Mouse (Mus musculus): ENCODE data around the gene Dock4.

The Dock4 gene

DNA sequence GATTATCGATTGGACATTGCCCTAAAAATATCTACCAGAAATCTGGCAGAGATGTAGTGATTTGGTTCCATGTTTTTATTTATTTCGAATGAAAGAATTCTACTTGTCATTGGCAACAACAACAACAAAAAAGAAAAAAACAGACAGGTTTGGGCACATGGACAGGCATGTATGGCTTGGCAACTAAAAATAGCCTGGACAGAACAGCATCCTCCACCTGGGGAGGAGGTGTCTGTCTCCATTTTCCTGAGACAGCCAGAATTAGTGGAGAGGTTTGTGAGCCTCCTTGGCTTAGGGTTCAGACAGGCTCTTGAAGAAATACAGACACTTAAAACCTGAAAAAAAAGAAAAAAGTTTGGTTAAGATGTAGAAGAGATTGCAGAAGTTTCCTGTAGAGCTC lies 10.8 kb downstream of the Dock4 start:
- in situ Hi-C loops (cut with MboI; ENCODE audit: low pct_unique_long_range_greater_than_20kb in 1 of 2, low sequenced_read_pairs in 2 of 2, unreplicated experiment in 1 of 2) = no loop called here

DNA sequence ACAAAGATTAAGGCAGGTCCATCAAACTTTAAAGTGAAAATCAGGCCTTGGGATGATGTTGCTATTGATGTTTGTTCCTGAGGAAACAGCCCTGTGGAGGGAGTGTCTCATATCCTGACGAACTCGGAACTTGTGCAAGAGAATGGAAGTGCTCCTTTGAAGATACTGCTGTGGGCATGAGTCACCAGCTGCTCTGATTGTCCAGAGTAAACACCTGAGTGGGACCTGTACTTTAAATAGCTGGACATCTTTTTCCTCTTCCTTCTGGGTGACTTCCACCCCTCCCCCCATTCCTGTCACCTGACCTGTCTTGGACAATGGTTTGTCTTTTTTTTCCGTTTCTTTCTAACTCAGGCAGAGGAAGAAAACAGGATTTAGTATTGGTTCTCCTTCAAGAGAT lies 13.2 kb downstream of the Dock4 start:
- in situ Hi-C loops (cut with MboI; ENCODE audit: low pct_unique_long_range_greater_than_20kb in 1 of 2, low sequenced_read_pairs in 2 of 2, unreplicated experiment in 1 of 2) = no loop called here

DNA sequence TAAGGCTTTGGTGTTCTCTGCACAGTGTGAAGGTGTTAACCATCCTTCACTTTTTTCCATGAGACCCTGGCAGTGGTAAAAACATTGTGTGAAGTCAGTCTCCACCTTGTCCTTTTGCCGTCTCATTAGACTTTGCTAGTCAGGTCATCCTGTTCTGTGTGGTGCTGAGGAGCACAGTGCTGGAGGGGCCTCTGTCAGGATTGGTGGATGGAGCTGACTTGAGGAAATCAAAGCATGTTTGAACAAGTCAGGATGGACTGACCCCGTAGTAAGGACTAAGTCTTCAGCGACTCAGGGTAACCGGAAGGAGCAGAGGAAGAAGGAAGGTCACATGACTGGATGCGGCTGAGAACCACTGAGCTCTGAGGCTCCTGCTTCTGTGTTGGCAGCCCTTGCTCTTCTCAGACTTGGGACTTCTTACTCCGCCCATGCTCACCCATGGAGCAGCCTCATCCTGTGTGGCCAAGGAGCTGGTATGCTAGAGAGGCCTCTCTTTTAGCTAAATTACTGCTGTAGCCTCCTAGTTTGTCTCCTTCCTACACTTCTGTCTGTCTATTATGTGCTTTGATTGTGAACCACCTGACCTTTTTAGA lies 14.0 kb downstream of the Dock4 start:
- in situ Hi-C loops (cut with MboI; ENCODE audit: low pct_unique_long_range_greater_than_20kb in 1 of 2, low sequenced_read_pairs in 2 of 2, unreplicated experiment in 1 of 2) = no loop called here

DNA sequence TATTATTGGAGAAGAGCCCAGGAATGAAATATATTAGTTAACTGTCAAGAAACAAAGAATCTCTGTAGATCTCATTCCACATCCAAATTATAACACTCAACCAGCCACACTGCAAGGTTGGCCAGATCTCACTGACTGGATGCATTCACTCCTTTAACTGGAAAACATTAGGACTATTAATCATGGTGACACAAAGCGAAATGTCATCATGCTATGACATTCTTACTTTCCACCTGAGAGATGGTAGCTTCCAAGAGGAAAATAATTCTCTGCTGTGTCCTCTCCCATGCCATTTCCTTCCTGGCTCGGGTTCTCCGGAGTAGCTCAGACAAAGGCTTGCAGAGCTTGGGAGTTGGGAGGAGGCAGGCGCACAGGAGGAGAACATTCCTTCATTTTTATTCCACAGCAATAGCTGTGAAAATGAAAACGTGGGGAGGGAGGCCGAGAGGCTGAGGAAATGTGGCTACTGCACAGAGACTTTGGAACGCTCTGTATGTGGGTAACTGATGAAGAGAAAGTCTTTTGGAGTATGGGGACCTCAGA lies 17.0 kb downstream of the Dock4 start:
- in situ Hi-C loops (cut with MboI; ENCODE audit: low pct_unique_long_range_greater_than_20kb in 1 of 2, low sequenced_read_pairs in 2 of 2, unreplicated experiment in 1 of 2) = no loop called here

DNA sequence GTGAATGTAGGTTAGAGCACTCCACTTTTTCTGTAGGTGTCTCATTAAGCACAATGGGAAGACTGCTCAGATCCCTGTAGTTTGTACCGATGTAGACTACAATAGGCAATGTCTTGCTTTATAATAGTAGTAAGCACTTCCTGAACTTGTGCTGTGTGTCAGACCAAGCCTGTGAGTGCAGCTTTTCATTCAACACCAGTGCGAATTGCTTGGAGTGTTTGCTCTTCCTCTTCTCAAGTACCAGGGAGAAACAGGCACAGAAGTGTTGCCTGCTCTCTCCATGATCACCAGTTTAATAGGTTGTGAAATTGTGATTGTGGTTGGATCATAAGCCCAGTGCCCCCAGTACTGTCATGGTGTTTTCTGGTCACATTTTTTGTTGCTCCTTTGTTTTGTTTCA lies 18.1 kb downstream of the Dock4 start:
- in situ Hi-C loops (cut with MboI; ENCODE audit: low pct_unique_long_range_greater_than_20kb in 1 of 2, low sequenced_read_pairs in 2 of 2, unreplicated experiment in 1 of 2) = no loop called here

DNA sequence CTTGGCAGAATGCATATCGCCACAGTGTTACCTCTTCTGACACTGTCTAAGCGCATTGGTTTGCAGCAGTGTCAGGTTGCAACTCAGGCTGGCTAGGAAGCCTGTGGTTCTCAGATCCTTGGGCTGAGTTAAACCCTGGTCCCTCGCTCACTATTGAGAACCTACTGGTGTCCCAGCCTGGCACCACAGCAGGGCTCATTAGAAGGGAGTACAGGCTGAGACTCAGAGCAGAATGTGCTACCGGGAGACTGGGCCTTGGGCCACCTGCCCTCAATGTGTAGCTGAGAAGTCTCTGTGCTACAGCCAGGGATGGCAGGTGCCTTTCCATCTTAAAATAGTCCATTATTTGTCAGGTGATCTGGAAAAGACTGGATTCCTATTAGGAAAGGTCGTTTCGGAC lies 18.5 kb downstream of the Dock4 start:
- in situ Hi-C loops (cut with MboI; ENCODE audit: low pct_unique_long_range_greater_than_20kb in 1 of 2, low sequenced_read_pairs in 2 of 2, unreplicated experiment in 1 of 2) = no loop called here

DNA sequence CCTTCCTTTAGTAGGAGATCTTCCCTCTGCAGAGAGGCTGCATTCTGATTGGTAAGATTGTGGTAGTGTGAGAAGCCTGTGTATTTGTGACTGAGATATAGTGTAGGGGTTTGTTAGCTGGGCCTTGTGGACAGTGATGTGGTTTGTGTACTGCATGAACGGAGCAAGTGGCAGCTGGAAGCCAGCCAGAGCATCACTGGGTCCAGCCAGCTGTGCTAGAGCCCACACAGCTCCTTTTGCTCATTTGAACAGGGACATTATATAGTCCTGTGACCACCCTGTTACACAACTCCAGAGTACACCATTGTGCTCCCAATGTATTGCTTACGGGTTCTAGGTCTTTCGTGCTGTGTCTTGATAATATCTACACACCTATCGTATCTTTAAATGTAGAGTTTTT lies 22.5 kb downstream of the Dock4 start:
- in situ Hi-C loops (cut with MboI; ENCODE audit: low pct_unique_long_range_greater_than_20kb in 1 of 2, low sequenced_read_pairs in 2 of 2, unreplicated experiment in 1 of 2) = no loop called here

DNA sequence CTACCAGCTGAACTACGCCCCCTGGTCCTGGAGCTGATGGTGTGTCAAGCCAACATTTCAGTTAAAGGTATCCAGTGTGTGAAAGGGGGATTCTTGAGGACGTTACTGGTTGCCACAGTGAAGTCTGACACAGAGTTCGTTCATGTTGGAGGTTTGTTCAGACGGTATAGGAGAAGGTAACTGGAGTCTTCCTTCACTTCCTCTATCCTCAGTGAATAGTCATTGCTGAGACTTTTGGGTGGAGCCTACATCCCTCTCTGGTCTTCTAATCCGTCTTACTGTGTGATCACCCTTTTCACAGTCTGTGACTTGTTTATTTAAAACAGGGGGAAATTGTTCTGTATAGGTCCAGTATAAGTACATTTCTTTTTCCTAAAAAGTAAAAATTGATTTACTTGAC lies 23.3 kb downstream of the Dock4 start:
- in situ Hi-C loops (cut with MboI; ENCODE audit: low pct_unique_long_range_greater_than_20kb in 1 of 2, low sequenced_read_pairs in 2 of 2, unreplicated experiment in 1 of 2) = no loop called here

DNA sequence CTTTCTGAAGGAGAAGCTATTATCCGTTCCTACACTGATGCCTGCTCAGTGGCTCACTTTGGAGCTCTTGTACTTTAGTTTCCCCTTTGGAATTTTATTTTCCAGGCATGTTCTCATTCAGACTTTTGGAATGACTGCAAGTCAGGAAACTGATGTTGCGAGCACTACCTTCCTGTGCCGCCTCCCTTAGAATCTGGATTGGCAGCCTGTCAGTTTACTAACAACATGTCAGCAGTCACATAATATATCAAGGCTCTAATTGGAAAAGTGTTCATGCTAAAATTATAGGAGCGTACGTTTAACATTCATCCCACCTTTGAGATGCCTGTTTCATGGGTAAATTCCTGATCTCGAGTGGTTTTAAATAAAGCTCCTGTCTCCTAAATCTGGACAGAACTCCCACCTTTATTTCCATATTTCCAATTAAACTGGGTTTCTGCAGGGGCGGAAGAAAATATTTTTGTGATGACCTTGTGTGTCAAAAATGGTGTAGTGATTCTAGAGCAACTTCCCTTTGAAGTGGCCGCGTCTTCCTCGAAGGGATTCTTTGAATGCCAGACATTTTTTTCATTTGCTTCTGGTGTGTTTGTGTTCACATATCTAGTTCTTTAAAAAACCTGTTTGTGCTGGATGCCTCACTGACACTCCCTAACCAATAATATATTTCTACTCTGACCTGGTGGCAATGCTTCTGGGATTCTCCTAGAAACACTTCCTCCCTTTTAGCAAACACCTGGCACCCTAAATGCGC lies 26.1 kb downstream of the Dock4 start:
- in situ Hi-C loops (cut with MboI; ENCODE audit: low pct_unique_long_range_greater_than_20kb in 1 of 2, low sequenced_read_pairs in 2 of 2, unreplicated experiment in 1 of 2) = no loop called here

DNA sequence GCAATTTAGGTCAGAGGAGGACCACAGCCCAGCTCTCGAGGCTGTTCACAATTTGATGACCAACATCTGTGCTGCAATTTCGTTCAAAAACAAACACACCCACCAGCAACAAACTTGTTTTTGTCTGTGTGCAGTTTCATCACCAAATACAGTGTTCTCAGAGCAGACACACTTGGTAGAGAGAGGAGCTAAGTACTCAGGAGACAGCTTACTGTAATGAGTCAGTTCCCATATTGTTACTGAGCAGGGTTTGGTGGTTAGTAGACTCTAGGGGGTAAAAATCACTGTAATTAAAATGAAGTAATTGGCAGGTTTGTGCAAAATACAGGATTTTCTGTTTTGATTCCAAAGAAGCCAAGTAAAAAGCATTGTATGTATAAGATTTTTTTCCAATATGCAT lies 28.0 kb downstream of the Dock4 start:
- in situ Hi-C loops (cut with MboI; ENCODE audit: low pct_unique_long_range_greater_than_20kb in 1 of 2, low sequenced_read_pairs in 2 of 2, unreplicated experiment in 1 of 2) = no loop called here

DNA sequence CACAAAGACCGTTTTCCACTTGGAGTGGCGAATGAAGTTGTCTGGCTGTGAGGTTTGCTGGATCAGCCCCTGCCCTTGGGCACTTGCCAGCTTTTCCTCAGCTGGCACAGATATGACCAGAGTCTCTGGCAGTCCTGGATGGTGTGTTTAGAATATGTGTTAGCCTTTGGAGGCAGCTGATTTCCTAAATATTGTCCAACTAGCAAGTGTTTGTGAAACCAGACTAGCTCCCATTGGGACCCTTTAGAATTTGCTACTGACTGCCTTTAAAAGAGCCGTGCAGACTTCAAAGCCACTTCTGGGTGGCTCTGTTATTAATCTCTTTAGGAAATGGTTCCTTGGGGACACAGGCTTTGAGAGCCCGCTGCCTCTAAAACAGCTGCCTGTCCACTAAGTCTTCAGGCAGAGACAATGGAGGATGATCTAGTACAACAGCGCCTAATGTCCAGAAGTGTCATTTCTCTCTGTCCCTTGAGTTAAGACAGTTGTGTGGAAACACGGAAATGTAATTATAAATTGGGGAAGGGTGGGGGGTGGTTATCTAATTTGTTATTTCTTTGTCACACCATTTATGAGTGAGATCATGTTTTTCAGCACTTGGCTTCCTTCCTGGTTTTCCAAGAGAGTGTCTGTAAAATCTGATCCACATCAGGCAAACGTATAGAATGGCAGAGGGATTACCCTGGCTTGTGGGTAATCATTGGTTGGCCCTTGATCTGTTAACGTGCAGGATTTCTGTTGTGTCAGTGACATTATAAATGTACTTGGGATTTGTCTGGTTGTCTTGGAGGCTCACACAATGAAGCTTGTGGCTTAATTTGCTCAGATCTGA lies 32.1 kb downstream of the Dock4 start:
- in situ Hi-C loops (cut with MboI; ENCODE audit: low pct_unique_long_range_greater_than_20kb in 1 of 2, low sequenced_read_pairs in 2 of 2, unreplicated experiment in 1 of 2) = no loop called here

DNA sequence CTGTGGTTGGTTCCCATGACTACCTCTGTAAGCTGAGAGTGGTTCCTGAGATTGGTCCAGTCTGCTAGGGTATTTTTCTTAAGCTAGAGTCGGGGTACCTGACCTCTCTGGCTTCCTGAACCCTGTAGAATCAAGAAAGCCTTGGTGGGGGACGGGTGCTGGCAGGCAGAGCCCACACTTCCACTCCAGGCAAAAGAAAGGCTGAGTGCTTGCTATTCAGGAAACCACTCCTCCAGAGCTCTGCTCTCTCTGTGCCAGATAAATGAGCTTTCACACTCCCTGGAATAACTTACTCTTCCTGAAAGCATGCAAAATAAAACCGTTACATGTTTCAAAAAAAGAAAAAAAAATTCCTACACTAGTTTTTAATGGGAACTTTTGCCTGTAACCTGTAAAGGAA lies 38.5 kb downstream of the Dock4 start:
- in situ Hi-C loops (cut with MboI; ENCODE audit: low pct_unique_long_range_greater_than_20kb in 1 of 2, low sequenced_read_pairs in 2 of 2, unreplicated experiment in 1 of 2) = no loop called here

DNA sequence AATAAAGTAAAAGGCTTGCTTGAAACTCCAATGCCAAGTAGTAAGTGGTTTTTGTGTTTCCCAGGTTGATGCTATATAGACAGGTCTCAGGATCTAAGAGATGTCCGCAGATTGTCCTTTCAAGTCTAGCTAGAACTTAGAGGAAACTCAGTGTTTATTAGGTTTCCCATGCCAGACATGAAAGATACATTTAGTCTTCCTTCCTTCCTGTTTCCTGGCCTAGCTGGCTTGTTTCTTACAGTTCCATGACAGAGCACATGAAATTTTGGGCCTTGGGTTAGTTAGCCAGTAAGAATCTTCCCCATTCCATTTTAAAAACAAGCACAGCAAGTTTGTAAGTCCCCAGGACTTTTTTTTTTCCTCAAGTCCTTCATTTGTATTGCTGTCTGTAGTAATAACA lies 39.5 kb downstream of the Dock4 start:
- in situ Hi-C loops (cut with MboI; ENCODE audit: low pct_unique_long_range_greater_than_20kb in 1 of 2, low sequenced_read_pairs in 2 of 2, unreplicated experiment in 1 of 2) = no loop called here

DNA sequence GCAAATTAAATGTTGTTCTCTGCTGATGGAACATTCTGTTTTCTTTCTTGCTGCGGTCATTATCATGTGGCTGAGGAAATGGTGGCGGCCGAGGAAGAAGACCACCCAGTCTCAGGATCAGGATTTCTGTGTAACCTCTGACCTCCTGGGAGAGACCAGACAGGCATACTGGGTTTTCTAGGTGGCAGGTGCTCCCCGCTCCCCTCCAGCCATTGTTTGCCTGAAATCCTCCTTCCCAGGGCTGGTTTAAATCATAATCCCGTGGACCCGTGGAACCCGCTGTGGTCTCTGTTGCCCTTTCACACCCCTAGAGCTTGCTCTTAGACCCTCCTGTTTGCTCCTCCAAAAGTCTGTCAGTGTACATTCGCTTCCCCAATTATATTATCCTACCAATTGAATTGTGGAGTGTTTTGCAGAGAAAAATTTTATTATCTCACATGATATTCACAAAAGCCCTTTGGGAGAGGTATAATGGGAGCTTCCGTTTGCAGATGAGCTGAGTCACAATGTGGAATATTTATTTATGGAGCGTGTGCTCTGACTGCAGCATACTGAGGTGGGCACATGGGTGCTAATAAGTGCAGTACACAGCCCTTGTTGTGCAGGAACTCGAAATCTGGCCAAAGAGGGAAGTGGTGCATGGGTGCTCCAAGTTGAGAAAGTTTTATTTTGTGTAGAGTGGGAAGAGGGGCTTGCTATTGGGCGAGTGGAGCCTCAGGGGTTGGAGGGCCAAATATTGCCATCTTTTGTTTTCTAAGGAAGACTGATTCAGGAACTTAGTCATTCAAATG lies 40.5 kb downstream of the Dock4 start:
- in situ Hi-C loops (cut with MboI; ENCODE audit: low pct_unique_long_range_greater_than_20kb in 1 of 2, low sequenced_read_pairs in 2 of 2, unreplicated experiment in 1 of 2) = no loop called here

DNA sequence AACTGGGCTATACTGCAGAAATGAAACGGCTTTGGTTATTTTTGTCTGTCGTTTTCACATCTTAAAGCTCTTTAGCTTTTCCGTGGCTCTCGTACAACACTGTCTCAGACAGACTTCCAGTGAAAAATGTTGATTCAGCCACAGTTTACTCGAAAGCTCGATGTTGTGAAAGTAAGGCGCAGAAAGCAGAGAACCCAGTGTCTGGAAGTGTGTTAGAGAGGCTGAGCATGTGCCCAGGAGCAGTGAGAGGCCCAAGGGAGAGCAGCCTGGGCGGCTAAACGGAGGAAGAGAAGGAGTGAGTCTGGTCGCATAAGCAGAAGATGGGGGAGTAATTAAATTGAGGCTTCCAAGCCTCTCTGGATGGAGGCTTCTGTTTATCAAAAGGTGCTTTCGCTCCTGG lies 50.6 kb downstream of the Dock4 start:
- in situ Hi-C loops (cut with MboI; ENCODE audit: low pct_unique_long_range_greater_than_20kb in 1 of 2, low sequenced_read_pairs in 2 of 2, unreplicated experiment in 1 of 2) = no loop called here

DNA sequence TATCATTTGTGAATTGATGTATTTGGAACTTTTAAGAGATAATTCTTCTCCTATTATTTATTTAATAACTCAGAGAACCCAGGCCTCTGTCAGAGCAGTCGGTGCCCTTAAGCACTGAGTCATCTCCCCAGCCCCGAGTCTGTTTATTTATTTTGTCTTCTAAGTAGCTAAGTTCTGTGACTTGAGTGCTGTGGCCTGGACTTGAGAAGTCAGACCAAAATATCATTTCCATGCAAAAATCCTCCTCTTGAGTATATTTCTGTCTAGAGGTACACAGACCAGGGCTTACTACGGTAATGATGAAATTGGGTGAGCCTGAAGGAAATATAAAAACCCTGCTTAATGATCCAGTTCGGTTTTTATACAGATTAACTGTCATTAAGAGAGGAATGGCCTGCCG lies 52.1 kb downstream of the Dock4 start:
- in situ Hi-C loops (cut with MboI; ENCODE audit: low pct_unique_long_range_greater_than_20kb in 1 of 2, low sequenced_read_pairs in 2 of 2, unreplicated experiment in 1 of 2) = no loop called here

DNA sequence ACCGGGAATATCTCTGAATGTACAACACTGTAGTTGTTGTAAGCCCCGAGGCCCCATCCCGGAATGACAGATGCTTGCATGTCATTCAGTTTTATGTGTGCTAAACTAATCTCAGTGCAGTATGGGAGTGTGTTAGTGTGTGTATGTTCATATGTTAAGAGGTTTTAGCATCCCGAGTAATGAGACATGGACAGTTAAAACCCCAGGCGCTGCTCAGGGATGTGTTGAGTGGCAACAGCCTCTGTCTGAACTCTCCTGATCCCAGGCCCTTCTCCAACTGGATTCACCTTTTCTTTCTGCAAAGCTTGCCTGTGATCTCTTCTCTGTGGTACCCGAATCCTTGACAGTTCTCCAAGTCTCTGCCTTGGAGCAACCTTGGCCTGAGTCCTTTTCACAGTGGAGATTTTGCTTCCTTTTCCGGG lies 52.5 kb downstream of the Dock4 start:
- in situ Hi-C loops (cut with MboI; ENCODE audit: low pct_unique_long_range_greater_than_20kb in 1 of 2, low sequenced_read_pairs in 2 of 2, unreplicated experiment in 1 of 2) = no loop called here

DNA sequence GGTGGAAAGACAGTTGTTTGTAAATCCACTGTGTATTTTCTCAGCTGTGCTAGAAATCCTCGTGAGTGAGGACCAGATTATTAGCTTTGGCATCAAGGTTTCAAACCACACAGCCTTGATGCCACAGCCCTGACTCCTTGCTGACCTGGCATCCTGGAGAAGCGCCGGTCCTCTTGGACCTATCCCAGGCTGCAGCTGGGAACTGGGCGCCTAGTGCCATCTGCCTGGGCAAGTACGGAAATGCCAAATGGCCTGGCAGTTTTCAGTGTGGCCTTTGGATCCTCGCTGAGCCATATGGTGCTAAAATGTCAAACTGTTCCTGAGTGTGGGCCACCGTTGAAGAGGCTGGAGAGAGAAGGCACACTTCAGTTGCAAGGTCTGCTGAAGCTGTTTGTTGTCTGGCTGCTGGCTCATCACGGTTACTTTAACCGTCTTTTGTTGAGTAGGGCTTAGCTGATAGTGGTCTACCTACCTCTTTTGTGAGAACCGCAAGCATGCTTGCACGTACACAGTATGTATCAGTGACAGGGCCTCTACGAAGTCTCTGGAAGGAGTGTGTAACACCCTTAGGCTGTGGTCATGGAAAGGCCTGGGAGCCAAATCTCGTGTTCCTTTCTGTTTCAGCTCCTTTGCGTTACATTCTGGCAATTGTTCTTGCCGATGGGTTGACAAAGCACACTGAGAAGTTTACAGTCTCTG lies 53.3 kb downstream of the Dock4 start:
- in situ Hi-C loops (cut with MboI; ENCODE audit: low pct_unique_long_range_greater_than_20kb in 1 of 2, low sequenced_read_pairs in 2 of 2, unreplicated experiment in 1 of 2) = no loop called here
